Mouse (Mus musculus) WW6 (cell line): ENCODE measurements at regions not wholly inside any gene's neighbourhood (a gene's known extent, or its start where the extent isn't known, plus 50 kb on each side); places are given as distances from the start of the nearest gene placed in this dataset.

Source experiments
- DNase-seq: peaks from one replicate; pipeline ENCODE4 v3.0.0-alpha.2; 2013; ENCODE audit warnings: low read depth, low spot score

- DNase-seq, result no peak
Measured at GRCm38 (mm10) chr2:170258367-170258766, 110.5 kb upstream of the Zfp217 start.

GRCm38 (mm10) chr2:170257671-170258235 lies 109.8 kb upstream of the Zfp217 start:
- no peak for DNase-seq

- DNase-seq, result no peak
Measured at GRCm38 (mm10) chr2:170255997-170256396, 108.1 kb upstream of the Zfp217 start.

GRCm38 (mm10) chr2:170255533-170255932 lies 107.6 kb upstream of the Zfp217 start:
- DNase-seq, result no peak

GRCm38 (mm10) chr2:170253681-170254440 lies 106.0 kb upstream of the Zfp217 start:
- DNase-seq, result no peak

GRCm38 (mm10) chr2:170252255-170253034 lies 104.5 kb upstream of the Zfp217 start:
- no peak for DNase-seq

- DNase-seq, result no peak
Measured at GRCm38 (mm10) chr2:170250680-170251079, 102.8 kb upstream of the Zfp217 start.

- no peak for DNase-seq
Measured at GRCm38 (mm10) chr2:170247702-170248445, 100.0 kb upstream of the Zfp217 start.

- DNase-seq, result no peak
Measured at GRCm38 (mm10) chr2:170245637-170246341, 97.9 kb upstream of the Zfp217 start.

GRCm38 (mm10) chr2:170244108-170244507 lies 96.2 kb upstream of the Zfp217 start:
- DNase-seq, result no peak

GRCm38 (mm10) chr2:170237959-170238358 lies 90.1 kb upstream of the Zfp217 start:
- DNase-seq, result no peak

GRCm38 (mm10) chr2:170233426-170233825 lies 85.5 kb upstream of the Zfp217 start:
- no peak for DNase-seq

GRCm38 (mm10) chr2:170229461-170230080 lies 81.7 kb upstream of the Zfp217 start:
- no peak for DNase-seq

GRCm38 (mm10) chr2:170228318-170228994 lies 80.6 kb upstream of the Zfp217 start:
- no peak for DNase-seq

GRCm38 (mm10) chr2:170223872-170224271 lies 76.0 kb upstream of the Zfp217 start:
- no peak for DNase-seq

GRCm38 (mm10) chr2:170222819-170223218 lies 74.9 kb upstream of the Zfp217 start:
- no peak for DNase-seq

GRCm38 (mm10) chr2:170221994-170222535 lies 74.2 kb upstream of the Zfp217 start:
- no peak for DNase-seq

- no peak for DNase-seq
Measured at GRCm38 (mm10) chr2:170220871-170221369, 73.0 kb upstream of the Zfp217 start.

- DNase-seq, result no peak
Measured at GRCm38 (mm10) chr2:170220443-170220842, 72.5 kb upstream of the Zfp217 start.
